Mouse (Mus musculus) neural tube, embryonic 12.5 days (tissue): Measurements from ENCODE around the gene Ldhd. TPM values are rescaled to one million over a fixed set of nuclear protein-coding genes. Genes with fewer than 3 reads are reported as not detected.
"Not testable (repeated sequence)": the region's sequence is repeated elsewhere in the genome, so short reads cannot be mapped to it uniquely, and the experiment has no call there.

Experiments used
- ATAC-seq: fragments of 200-750 bp; cut with Nextera tagmentation; 2 replicates; pipeline ENCODE4 v1.8.0; 2017; ENCODE audit warnings: low read depth, mild to moderate bottlenecking, moderate TSS enrichment, moderate library complexity; ENCODE audit not compliant: low FRiP score
- H3K27ac ChIP-seq: fragments of 300-500 bp; sonication (generic); 2 replicates; pipeline ENCODE4 v1.5.1; 2016
- H3K27me3 ChIP-seq: fragments of 300-500 bp; sonication (generic); replicated peaks from 2 replicates; pipeline ENCODE4 v1.6.1; 2016; ENCODE audit warnings: mild to moderate bottlenecking
- H3K36me3 ChIP-seq: fragments of 300-500 bp; sonication (generic); 2 replicates; pipeline ENCODE4 v1.6.1; 2016; ENCODE audit warnings: mild to moderate bottlenecking
- H3K4me1 ChIP-seq: fragments of 300-500 bp; sonication (generic); 2 replicates; pipeline ENCODE4 v1.6.1; 2016
- H3K4me2 ChIP-seq: fragments of 300-500 bp; sonication (generic); replicated peaks from 2 replicates; pipeline ENCODE4 v1.6.1; 2016; ENCODE audit warnings: mild to moderate bottlenecking
- H3K4me3 ChIP-seq: fragments of 300-500 bp; sonication (generic); 2 replicates; pipeline ENCODE4 v1.5.1; 2016
- H3K9ac ChIP-seq: fragments of 300-500 bp; sonication (generic); 2 replicates; pipeline ENCODE4 v1.6.1; 2016; ENCODE audit warnings: mild to moderate bottlenecking
- H3K9me3 ChIP-seq: fragments of 300-500 bp; sonication (generic); 2 replicates; pipeline ENCODE4 v1.6.1; 2016; ENCODE audit warnings: mild to moderate bottlenecking
- WGBS: fragments of 180-500 bp; shearing (Covaris S2); methylation state at CpG from one replicate; pipeline ENCODE4 v1.1.7; 2016; 5-methylcytosine and 5-hydroxymethylcytosine counted together
- polyA plus RNA-seq: library from polyadenylated mRNA; unstranded; fragments of >200 nt; fragmentation: Nextera tagmentation; extraction: Ambion mirVana; gene quantifications from 2 replicates; pipeline ENCODE4 v1.2.1, GENCODE M21; 2016

Ldhd gene
- polyA plus RNA-seq, 1 experiment from 2014 or later = 0.49 TPM

GRCm38 (mm10) chr8:111644286-111645051, 14.3 kb upstream of the Ldhd start:
- not testable (repeated sequence) for H3K27ac ChIP-seq, H3K9ac ChIP-seq, H3K9me3 ChIP-seq, H3K36me3 ChIP-seq, ATAC-seq, H3K27me3 ChIP-seq
- H3K4me1 ChIP-seq = peaks cover 11% of the 10 kb centered on the region
- 72% methylated on average over 12 of the region's 12 CpGs for WGBS
- peak overlapping the region; percentile 74 for H3K4me3 ChIP-seq
- peak overlapping the region; percentile 57 for H3K4me2 ChIP-seq

- Histone ChIP-seq H3K9me3 (no peaks in the 10 kb centered on the region), H3K27ac (peak within 1 kb of the TSS; percentile 80), H3K4me3 (peak within 1 kb of the TSS; percentile 74), H3K4me1 (peaks cover 9% of the 10 kb centered on the region), H3K4me2 (peak within 1 kb of the TSS; percentile 57), H3K27me3 (no peaks in the 10 kb centered on the region), H3K9ac (peak within 1 kb of the TSS; percentile 81), H3K36me3 (no peaks in the 10 kb centered on the region)
- under 1% methylated on average over 75 of the region's 75 CpGs for WGBS
- peak; percentile 99 for ATAC-seq
These were observed 13.3 kb upstream of the Ldhd start, which contains the start of gene Zfp1 for GRCm38 (mm10) chr8:111643264-111644141. Zfp1 (plus strand) TSS chr8:111643401.

DNA sequence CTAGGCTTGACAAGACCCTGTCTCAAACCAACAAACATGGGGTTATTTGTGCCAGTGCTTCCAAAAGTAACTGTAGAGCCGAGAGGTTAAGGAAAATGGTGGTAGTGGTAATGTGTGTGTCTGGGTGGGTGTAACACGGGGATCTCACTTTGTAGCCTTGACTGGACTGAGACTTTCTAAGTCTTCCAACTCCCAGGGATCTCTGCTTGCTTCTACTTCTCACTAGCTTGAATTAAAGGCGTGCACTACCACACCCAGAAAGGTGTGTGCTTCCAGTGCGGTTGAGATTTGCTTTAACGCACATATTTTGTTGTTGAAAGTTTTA, 12.7 kb upstream of the Ldhd start:
- Histone ChIP-seq H3K4me2 (peak overlapping the region; percentile 57), H3K36me3 (no peaks in the 10 kb centered on the region), H3K9me3 (no peaks in the 10 kb centered on the region), H3K9ac (0 out of 2 replicates have a peak overlapping the region, but pooled peaks have one; percentile 30), H3K4me1 (peaks cover 8% of the 10 kb centered on the region; the same call in 1 of the 2 replicates), H3K27me3 (no peaks in the 10 kb centered on the region), H3K4me3 (peak overlapping the region; percentile 74), H3K27ac (no peak overlapping the region)
- ATAC-seq = peak; percentile 39
- 15% methylated on average over 5 of the region's 5 CpGs for WGBS

- H3K27ac ChIP-seq = no peak overlapping the region
- no peaks in the 10 kb centered on the region for H3K36me3 ChIP-seq
These were observed 12.3 kb upstream of the Ldhd start for GRCm38 (mm10) chr8:111642496-111642895.

GRCm38 (mm10) chr8:111641064-111641463, 10.9 kb upstream of the Ldhd start:
- H3K27ac ChIP-seq = no peak overlapping the region
- no peaks in the 10 kb centered on the region for H3K9me3 ChIP-seq

More at GRCm38 (mm10) chr8:111642496-111642895, 12.3 kb upstream of the Ldhd start:
- no peaks in the 10 kb centered on the region for H3K27me3 ChIP-seq
- 0 out of 2 replicates have a peak overlapping the region, but pooled peaks have one; percentile 30 for H3K9ac ChIP-seq
- peak overlapping the region; percentile 74 for H3K4me3 ChIP-seq
- ATAC-seq = no peak
- no peaks in the 10 kb centered on the region for H3K9me3 ChIP-seq
- 70% methylated on average over 5 of the region's 5 CpGs for WGBS
- peaks cover 8% of the 10 kb centered on the region; the same call in 1 of the 2 replicates for H3K4me1 ChIP-seq
- peak overlapping the region; percentile 57 for H3K4me2 ChIP-seq

DNA sequence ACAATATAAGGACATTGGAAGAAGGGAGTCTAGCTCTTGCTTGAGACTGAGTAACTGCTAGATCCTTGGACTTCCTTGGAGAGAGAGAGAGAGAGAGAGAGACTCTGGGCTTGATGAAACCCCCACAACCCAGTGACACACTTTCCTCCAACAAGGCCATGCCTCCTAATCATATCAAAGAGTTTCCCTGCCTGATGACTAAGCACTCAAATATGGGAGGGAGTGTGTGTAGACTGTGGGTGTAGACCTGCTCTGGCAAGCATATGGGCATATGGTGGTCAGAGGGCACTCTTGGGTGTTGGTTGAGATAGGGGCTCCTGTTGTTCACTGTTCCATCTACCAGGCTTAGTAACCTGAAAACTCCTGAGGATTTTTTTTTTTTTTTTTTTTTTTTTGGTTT, 7.9 kb upstream of the Ldhd start:
- no peaks in the 10 kb centered on the region for H3K36me3 ChIP-seq
- H3K4me1 ChIP-seq = peaks cover 6% of the 10 kb centered on the region; the same call in 1 of the 2 replicates
- no peak for ATAC-seq
- no peak overlapping the region for H3K4me2 ChIP-seq
- no peak overlapping the region for H3K9ac ChIP-seq
- H3K9me3 ChIP-seq = no peaks in the 10 kb centered on the region
- no peak overlapping the region for H3K4me3 ChIP-seq
- no peaks in the 10 kb centered on the region for H3K27me3 ChIP-seq
- H3K27ac ChIP-seq = no peak overlapping the region

More at GRCm38 (mm10) chr8:111641064-111641463, 10.9 kb upstream of the Ldhd start:
- 93% methylated on average over 2 of the region's 2 CpGs for WGBS
- Histone ChIP-seq H3K4me2 (no peak overlapping the region), H3K36me3 (no peaks in the 10 kb centered on the region), H3K4me1 (peaks cover 8% of the 10 kb centered on the region; the same call in 1 of the 2 replicates), H3K9ac (no peak overlapping the region), H3K4me3 (no peak overlapping the region), H3K27me3 (no peaks in the 10 kb centered on the region)
- no peak for ATAC-seq

GRCm38 (mm10) chr8:111632976-111633375, 2.8 kb upstream of the Ldhd start:
- no peaks in the 10 kb centered on the region for H3K27me3 ChIP-seq
- no peak for ATAC-seq
- no peak overlapping the region for H3K9ac ChIP-seq
- WGBS = 97% methylated on average over 3 of the region's 3 CpGs
- no peaks in the 10 kb centered on the region for H3K9me3 ChIP-seq
- no peak overlapping the region for H3K4me2 ChIP-seq
- H3K36me3 ChIP-seq = 0 out of 2 replicates have a peak, but pooled peaks cover 5% of the 10 kb centered on the region
- H3K27ac ChIP-seq = no peak overlapping the region
- H3K4me1 ChIP-seq = no peaks in the 10 kb centered on the region
- no peak overlapping the region for H3K4me3 ChIP-seq

GRCm38 (mm10) chr8:111631589-111631988, 1.4 kb upstream of the Ldhd start:
- no peak for ATAC-seq
- H3K36me3 ChIP-seq = peaks cover 13% of the 10 kb centered on the region; the same call in 1 of the 2 replicates
- H3K4me3 ChIP-seq = no peak overlapping the region
- H3K4me1 ChIP-seq = no peaks in the 10 kb centered on the region
- WGBS = 94% methylated on average over 8 of the region's 8 CpGs
- no peaks in the 10 kb centered on the region for H3K27me3 ChIP-seq
- no peak overlapping the region for H3K9ac ChIP-seq
- H3K9me3 ChIP-seq = no peaks in the 10 kb centered on the region
- H3K27ac ChIP-seq = no peak overlapping the region
- no peak overlapping the region for H3K4me2 ChIP-seq

DNA sequence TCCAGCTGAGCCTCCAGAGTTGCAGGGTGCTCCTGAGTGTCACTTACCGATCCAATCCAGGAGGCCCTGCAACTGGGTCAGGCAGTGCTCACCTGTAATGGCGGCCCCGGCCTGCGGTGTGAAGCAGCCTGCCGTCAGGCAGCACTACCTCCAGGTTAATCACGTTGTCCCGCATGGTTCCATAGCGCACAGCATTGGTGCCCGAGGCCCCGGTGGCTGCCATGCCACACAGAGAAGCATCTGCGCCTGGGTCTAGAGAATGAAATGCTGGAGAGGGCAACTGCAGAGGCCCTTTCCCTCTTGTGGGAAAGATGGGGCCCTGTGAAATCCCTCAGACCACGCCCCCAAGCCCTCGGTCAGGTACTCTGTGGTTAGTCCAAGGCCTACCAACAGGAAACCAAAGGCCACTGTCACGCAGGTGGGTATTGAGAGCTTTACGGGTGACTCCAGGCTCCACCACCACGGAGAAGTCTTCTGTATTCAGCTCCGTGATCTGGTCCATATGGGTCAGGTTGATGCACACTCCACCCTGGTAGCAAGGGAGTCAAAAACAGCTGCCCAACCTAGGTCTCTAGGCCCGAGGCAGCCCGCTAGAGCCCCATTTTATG, 1.2 kb downstream of the Ldhd start:
- Histone ChIP-seq H3K36me3 (peaks cover 15% of the 10 kb centered on the region; the same call in 1 of the 2 replicates), H3K9ac (no peak overlapping the region), H3K4me2 (no peak overlapping the region), H3K4me1 (no peaks in the 10 kb centered on the region), H3K4me3 (no peak overlapping the region), H3K9me3 (no peaks in the 10 kb centered on the region), H3K27me3 (no peaks in the 10 kb centered on the region), H3K27ac (no peak overlapping the region)
- no peak for ATAC-seq
- WGBS = 90% methylated on average over 19 of the region's 19 CpGs

DNA sequence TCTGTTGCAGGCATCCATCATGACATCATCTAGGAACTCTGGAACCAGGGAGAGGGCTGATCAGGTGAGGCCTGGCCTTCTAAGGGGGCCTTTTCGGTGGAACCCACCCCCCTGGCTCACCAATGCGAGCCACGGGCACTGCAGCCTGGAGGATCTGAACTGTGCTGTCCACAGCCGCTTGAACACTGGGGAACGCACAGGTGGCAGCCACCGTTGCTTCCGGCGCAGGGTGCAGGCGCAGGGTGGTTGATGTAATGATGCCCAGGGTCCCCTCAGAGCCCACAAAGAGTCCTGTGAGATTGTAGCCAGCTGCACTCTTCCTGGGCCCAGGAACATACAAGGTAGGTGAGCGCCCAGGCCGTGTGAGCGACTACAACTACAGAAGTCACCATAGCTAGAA, 1.8 kb downstream of the Ldhd start:
- H3K4me2 ChIP-seq = no peak overlapping the region
- WGBS = 95% methylated on average over 12 of the region's 12 CpGs

DNA sequence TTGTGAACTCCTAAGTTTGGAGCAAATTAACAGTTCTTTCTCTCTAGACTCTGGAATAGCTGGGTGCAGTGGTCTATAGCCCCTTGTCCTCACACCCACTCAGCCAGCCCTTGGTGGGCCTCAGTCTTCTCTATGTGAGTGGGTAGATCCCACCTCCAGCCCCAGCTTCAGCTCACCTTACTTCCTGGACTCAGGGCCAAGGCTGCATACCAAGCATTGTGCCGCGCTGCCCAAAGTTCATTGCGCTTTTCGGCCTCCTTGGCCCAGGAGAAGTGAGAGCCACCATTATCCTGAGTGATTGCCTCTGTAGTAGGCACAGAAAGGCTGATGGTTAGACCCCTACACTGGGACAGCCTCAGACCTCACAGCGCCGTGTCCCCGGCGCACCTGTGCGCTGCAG, 2.3 kb downstream of the Ldhd start:
- H3K9me3 ChIP-seq = no peaks in the 10 kb centered on the region
- H3K4me3 ChIP-seq = no peak overlapping the region
- H3K27ac ChIP-seq = no peak overlapping the region
- no peaks in the 10 kb centered on the region for H3K4me1 ChIP-seq
- peaks cover 17% of the 10 kb centered on the region for H3K36me3 ChIP-seq
- no peaks in the 10 kb centered on the region for H3K27me3 ChIP-seq
- no peak for ATAC-seq
- H3K4me2 ChIP-seq = no peak overlapping the region
- 96% methylated on average over 9 of the region's 9 CpGs for WGBS
- H3K9ac ChIP-seq = no peak overlapping the region

More for the DNA sequence above, 1.8 kb downstream of the Ldhd start:
- no peak overlapping the region for H3K9ac ChIP-seq
- no peak overlapping the region for H3K4me3 ChIP-seq
- no peak for ATAC-seq
- no peak overlapping the region for H3K27ac ChIP-seq
- peaks cover 16% of the 10 kb centered on the region; the same call in 1 of the 2 replicates for H3K36me3 ChIP-seq
- H3K4me1 ChIP-seq = no peaks in the 10 kb centered on the region
- H3K27me3 ChIP-seq = no peaks in the 10 kb centered on the region
- no peaks in the 10 kb centered on the region for H3K9me3 ChIP-seq

GRCm38 (mm10) chr8:111626933-111627332, 3.2 kb downstream of the Ldhd start:
- ATAC-seq = no peak
- Histone ChIP-seq H3K9me3 (no peaks in the 10 kb centered on the region), H3K27ac (no peak overlapping the region), H3K4me1 (peaks cover 6% of the 10 kb centered on the region), H3K9ac (no peak overlapping the region), H3K36me3 (peaks cover 26% of the 10 kb centered on the region), H3K4me2 (no peak overlapping the region), H3K4me3 (no peak overlapping the region), H3K27me3 (no peaks in the 10 kb centered on the region)
- WGBS = 94% methylated on average over 14 of the region's 14 CpGs
